Mouse (Mus musculus) heart, embryonic 15.5 days (tissue): ENCODE data around the gene Stoml3. TPM values are rescaled to one million over a fixed set of nuclear protein-coding genes. Genes with fewer than 3 reads are reported as not detected.
A peak's percentile ranks its signal among the peaks of the same experiment; 100 is the strongest.

ENCODE experiments used
- ATAC-seq: fragments of 200-750 bp; cut with Nextera tagmentation; replicated peaks from 2 replicates; pipeline ENCODE4 v1.8.0; 2017; ENCODE audit warnings: low read depth, moderate TSS enrichment; ENCODE audit not compliant: insufficient number of reproducible peaks, insufficient read depth, low FRiP score
- H3K27ac ChIP-seq: fragments of 300-500 bp; sonication (generic); 2 replicates; pipeline ENCODE4 v1.5.1; 2015; ENCODE audit warnings: mild to moderate bottlenecking, inconsistent platforms
- H3K27me3 ChIP-seq: fragments of 300-500 bp; sonication (generic); 2 replicates; pipeline ENCODE4 v1.6.1; 2015; ENCODE audit warnings: inconsistent platforms
- H3K36me3 ChIP-seq: fragments of 300-500 bp; sonication (generic); 2 replicates; pipeline ENCODE4 v1.6.1; 2015; ENCODE audit warnings: mild to moderate bottlenecking, inconsistent platforms
- H3K4me1 ChIP-seq: fragments of 300-500 bp; sonication (generic); replicated peaks from 2 replicates; pipeline ENCODE4 v1.6.1; 2015; ENCODE audit warnings: inconsistent platforms
- H3K4me2 ChIP-seq: fragments of 300-500 bp; sonication (generic); 2 replicates; pipeline ENCODE4 v1.6.1; 2015; ENCODE audit warnings: inconsistent platforms, mild to moderate bottlenecking, moderate library complexity
- H3K4me3 ChIP-seq: fragments of 300-500 bp; sonication (generic); 2 replicates; pipeline ENCODE4 v1.5.1; 2015; ENCODE audit warnings: mild to moderate bottlenecking, inconsistent platforms
- H3K9ac ChIP-seq: fragments of 300-500 bp; sonication (generic); 2 replicates; pipeline ENCODE4 v1.6.1; 2015; ENCODE audit warnings: mild to moderate bottlenecking, inconsistent platforms
- H3K9me3 ChIP-seq: fragments of 300-500 bp; sonication (generic); replicated peaks from 2 replicates; pipeline ENCODE4 v1.6.1; 2016; ENCODE audit warnings: inconsistent platforms
- WGBS: fragments of 180-500 bp; shearing (Covaris S2); methylation state at CpG from one replicate; pipeline ENCODE4 v1.1.7; 2015; ENCODE audit warnings: mixed read lengths; 5-methylcytosine and 5-hydroxymethylcytosine counted together
- polyA plus RNA-seq: library from polyadenylated mRNA; unstranded; fragments of >200 nt; fragmentation: Nextera tagmentation; extraction: Ambion mirVana; gene quantifications from 2 replicates; pipeline ENCODE4 v1.2.1, GENCODE M21; 2015

Stoml3 gene
- polyA plus RNA-seq, 1 experiment from 2014 or later, result not detected

- WGBS, result 83% methylated on average over 17 of the region's 17 CpGs
- Histone ChIP-seq H3K4me2 (no peak overlapping the region), H3K36me3 (peaks cover 88% of the 10 kb centered on the region), H3K4me1 (no peaks in the 10 kb centered on the region), H3K9ac (no peak overlapping the region), H3K9me3 (no peaks in the 10 kb centered on the region), H3K27ac (no peak overlapping the region), H3K27me3 (no peaks in the 10 kb centered on the region), H3K4me3 (no peak overlapping the region)
- 0 out of 2 replicates have a peak, but pooled peaks have one; percentile 22 for ATAC-seq
Observed at GRCm38 (mm10) chr3:53477468-53477867, 11.0 kb upstream of the Stoml3 start.

GRCm38 (mm10) chr3:53478419-53479046, 9.9 kb upstream of the Stoml3 start:
- Histone ChIP-seq H3K27me3 (no peaks in the 10 kb centered on the region), H3K36me3 (peaks cover 78% of the 10 kb centered on the region), H3K4me1 (no peaks in the 10 kb centered on the region), H3K27ac (no peak overlapping the region), H3K9me3 (no peaks in the 10 kb centered on the region), H3K4me2 (no peak overlapping the region), H3K9ac (no peak overlapping the region), H3K4me3 (no peak overlapping the region)
- 96% methylated on average over 30 of the region's 30 CpGs for WGBS
- ATAC-seq, result no peak

GRCm38 (mm10) chr3:53483414-53484059, 4.9 kb upstream of the Stoml3 start:
- Histone ChIP-seq H3K9me3 (no peaks in the 10 kb centered on the region), H3K36me3 (peaks cover 32% of the 10 kb centered on the region), H3K4me3 (no peak overlapping the region), H3K4me1 (peaks cover 20% of the 10 kb centered on the region), H3K27me3 (no peaks in the 10 kb centered on the region), H3K4me2 (no peak overlapping the region), H3K9ac (no peak overlapping the region), H3K27ac (no peak overlapping the region)
- 73% methylated on average over 8 of the region's 8 CpGs for WGBS
- no peak for ATAC-seq

- no peak overlapping the region for H3K4me2 ChIP-seq
- H3K4me1 ChIP-seq, result peaks cover 20% of the 10 kb centered on the region
- H3K27ac ChIP-seq, result peak overlapping the region; percentile 62
- no peaks in the 10 kb centered on the region for H3K9me3 ChIP-seq
- H3K4me3 ChIP-seq, result no peak overlapping the region
- no peaks in the 10 kb centered on the region for H3K27me3 ChIP-seq
- no peak overlapping the region for H3K9ac ChIP-seq
- WGBS, result 62% methylated on average over 10 of the region's 10 CpGs
- no peak for ATAC-seq
- peaks cover 9% of the 10 kb centered on the region for H3K36me3 ChIP-seq
Observed at GRCm38 (mm10) chr3:53486561-53486960, 1.9 kb upstream of the Stoml3 start.

GRCm38 (mm10) chr3:53486996-53487576, 1.4 kb upstream of the Stoml3 start:
- peak overlapping the region; percentile 62 for H3K27ac ChIP-seq
- H3K4me3 ChIP-seq, result no peak overlapping the region
- no peak for ATAC-seq
- H3K36me3 ChIP-seq, result peaks cover 4% of the 10 kb centered on the region
- no peak overlapping the region for H3K9ac ChIP-seq
- no peaks in the 10 kb centered on the region for H3K9me3 ChIP-seq
- peaks cover 20% of the 10 kb centered on the region for H3K4me1 ChIP-seq
- H3K4me2 ChIP-seq, result no peak overlapping the region
- 42% methylated on average over 9 of the region's 9 CpGs for WGBS
- H3K27me3 ChIP-seq, result no peaks in the 10 kb centered on the region

GRCm38 (mm10) chr3:53498351-53498905, 10.0 kb downstream of the Stoml3 start:
- 50% methylated on average over 6 of the region's 6 CpGs for WGBS
- no peak for ATAC-seq
- H3K36me3 ChIP-seq, result no peaks in the 10 kb centered on the region
- no peak overlapping the region for H3K4me3 ChIP-seq
- H3K9ac ChIP-seq, result no peak overlapping the region
- H3K9me3 ChIP-seq, result no peaks in the 10 kb centered on the region
- H3K4me2 ChIP-seq, result no peak overlapping the region
- H3K27me3 ChIP-seq, result no peaks in the 10 kb centered on the region
- no peaks in the 10 kb centered on the region for H3K4me1 ChIP-seq
- no peak overlapping the region for H3K27ac ChIP-seq

GRCm38 (mm10) chr3:53502428-53502827, 14.0 kb downstream of the Stoml3 start:
- Histone ChIP-seq H3K27ac (no peak overlapping the region), H3K4me1 (no peaks in the 10 kb centered on the region), H3K9ac (no peak overlapping the region), H3K4me3 (no peak overlapping the region), H3K36me3 (no peaks in the 10 kb centered on the region), H3K4me2 (no peak overlapping the region), H3K9me3 (no peaks in the 10 kb centered on the region), H3K27me3 (no peaks in the 10 kb centered on the region)
- WGBS, result 59% methylated on average over 6 of the region's 6 CpGs
- ATAC-seq, result no peak

- no peak overlapping the region for H3K4me2 ChIP-seq
- H3K27ac ChIP-seq, result no peak overlapping the region
- no peaks in the 10 kb centered on the region for H3K9me3 ChIP-seq
- ATAC-seq, result no peak
- H3K27me3 ChIP-seq, result no peaks in the 10 kb centered on the region
- no peak overlapping the region for H3K9ac ChIP-seq
- no peak overlapping the region for H3K4me3 ChIP-seq
- 41% methylated on average over 5 of the region's 5 CpGs for WGBS
- H3K4me1 ChIP-seq, result no peaks in the 10 kb centered on the region
- H3K36me3 ChIP-seq, result no peaks in the 10 kb centered on the region
Observed at GRCm38 (mm10) chr3:53513096-53513495, 24.6 kb downstream of the Stoml3 start.

- no peak overlapping the region for H3K9ac ChIP-seq
- H3K4me3 ChIP-seq, result no peak overlapping the region
- no peaks in the 10 kb centered on the region for H3K27me3 ChIP-seq
- H3K4me2 ChIP-seq, result no peak overlapping the region
- no peak overlapping the region for H3K27ac ChIP-seq
- no peaks in the 10 kb centered on the region; the same call in 1 of the 2 replicates for H3K36me3 ChIP-seq
- no peak for ATAC-seq
- 63% methylated on average over 4 of the region's 4 CpGs for WGBS
- no peaks in the 10 kb centered on the region for H3K9me3 ChIP-seq
- no peaks in the 10 kb centered on the region for H3K4me1 ChIP-seq
Observed at GRCm38 (mm10) chr3:53514221-53515065, 26.0 kb downstream of the Stoml3 start.

- Histone ChIP-seq H3K4me1 (no peaks in the 10 kb centered on the region), H3K4me2 (no peak overlapping the region), H3K36me3 (no peaks in the 10 kb centered on the region; the same call in 1 of the 2 replicates), H3K9me3 (no peaks in the 10 kb centered on the region), H3K27ac (no peak overlapping the region), H3K4me3 (no peak overlapping the region), H3K27me3 (no peaks in the 10 kb centered on the region), H3K9ac (no peak overlapping the region)
- WGBS, result 91% methylated on average over 10 of the region's 10 CpGs
- no peak for ATAC-seq
Observed at GRCm38 (mm10) chr3:53522794-53523193, 34.3 kb downstream of the Stoml3 start.

- Histone ChIP-seq H3K4me1 (no peaks in the 10 kb centered on the region), H3K9ac (no peak overlapping the region), H3K36me3 (no peaks in the 10 kb centered on the region), H3K27me3 (no peaks in the 10 kb centered on the region), H3K4me3 (peak overlapping the region; percentile 48), H3K4me2 (peak overlapping the region; percentile 74), H3K9me3 (no peaks in the 10 kb centered on the region), H3K27ac (no peak overlapping the region)
- 10% methylated on average over 21 of the region's 21 CpGs for WGBS
- 0 out of 2 replicates have a peak, but pooled peaks have one; percentile 22 for ATAC-seq
Observed at GRCm38 (mm10) chr3:53525737-53526136, 37.3 kb downstream of the Stoml3 start.
